Mouse (Mus musculus) layer of hippocampus, postnatal 36 days (tissue): ENCODE results near the gene Gm10985. TPM values are rescaled to one million over a fixed set of nuclear protein-coding genes. Genes with fewer than 3 reads are reported as not detected.
A peak's percentile ranks its signal among the peaks of the same experiment; 100 is the strongest.

Experiments used
- DNase-seq, 2 experiments: peaks; one replicate each; pipeline ENCODE4 v3.0.0; 2022
- total RNA-seq, 2 experiments: library from RNA; stranded (reverse); gene quantifications; 2 replicates each; pipeline ENCODE4 v1.2.3; 2021

Gm10985 gene
- not detected for total RNA-seq

- no peak for DNase-seq
Observed at GRCm38 (mm10) chr3:53844786-53845185, at the start of gene Gm10985. Gene Gm10985, plus strand, starts transcription at chr3:53845086.

DNA sequence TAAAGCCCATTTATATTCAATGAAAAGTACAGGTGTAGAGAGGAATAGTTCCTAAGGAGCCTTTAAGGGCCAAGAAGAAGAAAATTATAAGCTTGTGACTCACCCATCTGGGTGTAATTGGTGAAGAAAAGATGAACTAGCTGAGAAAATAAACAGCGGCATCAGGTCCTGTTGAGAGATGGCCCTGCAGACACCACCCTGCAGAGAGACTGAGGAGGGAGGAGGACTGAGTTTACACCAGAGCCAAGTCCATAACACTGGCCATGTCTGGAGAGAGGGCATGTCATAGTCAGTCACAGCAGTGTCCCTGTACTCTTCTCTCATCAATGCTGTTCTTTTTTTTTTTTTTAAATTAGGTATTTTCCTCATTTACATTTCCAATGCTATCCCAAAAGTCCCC lies 48.0 kb upstream of the Gm10985 start:
- DNase-seq, result no peak

DNA sequence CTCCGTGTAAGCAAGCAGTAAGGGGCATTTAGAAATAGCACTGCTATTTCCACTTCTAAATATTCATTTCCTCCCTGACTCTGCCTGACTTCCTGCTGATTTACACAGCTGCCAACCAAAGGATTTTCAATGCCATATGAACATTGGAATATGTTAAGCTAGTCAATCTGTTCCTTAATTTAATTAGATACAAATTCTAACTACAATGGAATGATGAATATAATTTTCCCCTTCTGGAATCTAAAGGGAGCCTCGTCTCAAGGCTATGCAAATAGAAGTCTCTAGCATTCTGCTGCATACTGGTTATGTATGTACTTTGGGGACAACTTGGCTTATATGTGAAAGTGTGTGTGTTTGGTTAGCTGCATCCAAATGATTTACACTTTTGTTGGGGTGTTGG lies 45.2 kb upstream of the Gm10985 start:
- no peak for DNase-seq

- DNase-seq, result no peak
Observed at GRCm38 (mm10) chr3:53813421-53813977, 31.4 kb upstream of the Gm10985 start.

DNA sequence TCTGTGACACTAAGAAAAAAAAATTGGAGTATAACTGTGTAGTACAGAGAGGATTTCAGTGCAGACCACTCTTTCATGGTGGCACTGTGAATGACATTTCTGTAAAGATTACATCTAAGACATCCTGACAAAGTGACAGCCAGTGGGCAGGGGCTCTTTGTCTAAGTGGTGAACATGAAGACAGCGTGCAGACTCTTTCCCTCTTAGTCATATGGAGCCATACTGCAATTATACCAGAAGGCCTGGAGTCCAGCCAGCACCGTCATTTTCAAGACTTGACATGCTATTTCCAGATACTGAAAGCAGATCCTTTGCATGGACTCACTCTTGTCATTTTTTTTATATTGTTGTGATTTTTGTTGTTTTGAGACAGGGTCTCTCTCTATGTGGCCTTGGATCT lies 10.6 kb upstream of the Gm10985 start:
- DNase-seq, result no peak

DNA sequence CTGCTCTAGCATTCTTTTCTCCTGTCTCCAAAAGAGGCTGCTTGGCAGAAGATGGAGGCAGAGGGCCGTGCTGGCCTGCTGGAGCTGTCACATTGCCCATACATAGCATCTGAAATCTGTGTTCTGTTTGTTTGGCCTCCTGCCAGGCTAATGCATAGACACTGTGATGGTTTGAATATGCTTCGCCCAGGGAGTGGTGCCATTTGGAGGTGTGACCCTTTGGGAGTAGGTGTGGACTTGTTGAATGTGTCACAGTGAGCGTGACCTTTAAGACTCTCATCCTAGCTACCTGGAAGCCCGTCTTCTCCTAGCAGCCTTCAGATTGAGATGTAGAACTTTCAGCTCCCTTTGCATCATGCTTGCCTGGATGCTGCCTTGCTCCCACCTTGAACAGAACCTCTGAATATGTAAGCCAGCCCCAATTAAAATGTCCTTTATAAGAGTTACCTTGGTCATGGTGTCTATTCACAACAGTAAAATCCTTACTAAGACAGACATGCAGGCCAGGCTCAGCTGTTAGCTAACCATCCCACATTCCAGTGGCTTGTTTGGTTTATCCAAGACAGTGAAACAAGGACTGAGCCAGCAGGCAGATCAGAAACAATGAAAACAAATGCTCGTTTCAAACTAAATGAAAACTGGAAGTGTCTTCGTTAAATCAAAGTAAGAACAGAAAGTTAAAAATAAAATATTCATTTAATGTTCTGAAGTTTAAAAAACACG lies 1.5 kb downstream of the Gm10985 start:
- DNase-seq, result no peak

DNA sequence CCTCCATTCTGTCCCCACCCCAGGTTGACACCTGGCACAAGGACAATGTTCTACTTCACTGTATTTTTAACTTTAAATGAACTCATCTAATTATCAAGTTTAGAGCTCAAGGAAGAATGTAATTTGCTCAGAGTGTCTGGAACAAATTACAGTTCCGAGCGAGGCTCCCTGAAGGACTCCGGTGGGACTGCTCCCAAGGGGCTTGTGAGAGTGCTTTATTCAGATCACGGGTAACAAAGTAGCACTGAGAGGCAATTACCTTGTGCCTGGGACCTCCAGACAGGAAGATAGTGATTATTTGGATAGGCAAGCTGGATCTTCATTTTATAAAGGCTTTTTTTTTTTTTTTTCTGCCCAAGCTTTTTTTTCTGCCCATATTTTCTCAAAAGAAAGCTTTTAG lies 2.8 kb downstream of the Gm10985 start:
- DNase-seq, result no peak

GRCm38 (mm10) chr3:53848262-53848661 lies 3.4 kb downstream of the Gm10985 start:
- no peak for DNase-seq

GRCm38 (mm10) chr3:53854261-53854660 lies 9.4 kb downstream of the Gm10985 start:
- no peak for DNase-seq

GRCm38 (mm10) chr3:53854831-53855230 lies 9.9 kb downstream of the Gm10985 start:
- DNase-seq, result no peak

DNA sequence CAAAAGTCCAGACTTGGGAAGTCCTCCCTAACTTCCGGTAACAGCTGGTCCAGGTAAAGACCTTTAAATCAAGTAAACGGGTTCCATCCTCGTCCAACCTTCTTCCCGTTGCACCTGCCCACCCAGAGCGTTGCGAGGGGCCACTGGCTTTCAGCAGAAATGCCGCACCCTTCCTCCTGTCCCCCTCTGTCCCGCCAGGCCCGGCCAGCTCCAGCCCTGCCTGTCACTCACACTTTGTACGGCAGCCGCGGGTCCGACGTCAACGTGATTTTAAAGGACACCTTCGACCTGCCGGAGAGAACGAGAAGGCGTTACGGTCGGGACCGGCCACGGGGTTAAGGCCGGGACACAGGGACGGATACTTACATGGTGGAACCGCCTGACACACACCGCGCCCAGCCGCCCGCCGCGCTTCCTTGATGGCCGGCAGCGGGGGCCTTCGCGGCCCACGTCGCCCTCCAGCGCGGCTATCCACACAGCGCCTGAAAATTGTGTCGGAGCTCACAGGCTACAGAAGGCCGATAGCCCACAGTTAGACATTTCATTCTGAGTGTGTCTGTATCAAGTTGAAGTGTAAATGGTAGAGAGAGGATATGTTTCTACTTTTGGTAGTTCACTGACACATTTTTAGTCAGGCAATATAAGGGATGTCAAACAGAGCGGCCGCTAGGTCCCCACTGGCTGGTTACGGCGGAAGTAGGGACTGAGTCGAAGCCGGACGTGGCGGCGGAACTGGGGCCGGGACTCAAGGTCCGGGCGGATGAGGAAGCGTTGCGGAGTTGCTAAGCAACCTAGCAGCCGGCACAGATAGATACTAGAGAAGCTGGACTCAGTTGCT lies 18.7 kb downstream of the Gm10985 start, which contains the start of gene Ufm1:
Gene Ufm1 (minus strand): TSS at position 448 of the 838 bp plus-strand sequence.
- DNase-seq, result peak; percentile 90 to 92

GRCm38 (mm10) chr3:53868212-53868611 lies 23.3 kb downstream of the Gm10985 start:
- DNase-seq, result no peak

GRCm38 (mm10) chr3:53869263-53869662 lies 24.4 kb downstream of the Gm10985 start:
- DNase-seq, result no peak

DNA sequence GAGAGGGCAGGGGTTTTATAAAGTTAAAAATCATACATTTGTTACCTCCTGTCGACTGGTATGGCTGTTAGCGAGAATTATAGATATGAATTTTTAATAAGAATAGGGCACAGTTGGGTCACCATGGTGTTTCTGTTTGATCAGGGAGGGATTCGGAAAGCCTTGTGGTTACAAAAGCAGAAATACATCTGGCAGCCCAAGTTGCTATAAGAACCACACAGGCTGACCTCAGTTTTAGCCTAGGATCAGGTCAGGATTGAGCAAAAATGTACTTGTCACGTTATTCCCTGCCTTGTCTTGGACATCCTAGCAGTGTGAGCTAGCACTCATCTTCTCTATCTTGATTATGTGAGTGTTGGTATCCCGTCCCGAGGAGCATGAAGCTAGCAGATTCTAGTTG lies 25.6 kb downstream of the Gm10985 start:
- DNase-seq, result no peak

DNA sequence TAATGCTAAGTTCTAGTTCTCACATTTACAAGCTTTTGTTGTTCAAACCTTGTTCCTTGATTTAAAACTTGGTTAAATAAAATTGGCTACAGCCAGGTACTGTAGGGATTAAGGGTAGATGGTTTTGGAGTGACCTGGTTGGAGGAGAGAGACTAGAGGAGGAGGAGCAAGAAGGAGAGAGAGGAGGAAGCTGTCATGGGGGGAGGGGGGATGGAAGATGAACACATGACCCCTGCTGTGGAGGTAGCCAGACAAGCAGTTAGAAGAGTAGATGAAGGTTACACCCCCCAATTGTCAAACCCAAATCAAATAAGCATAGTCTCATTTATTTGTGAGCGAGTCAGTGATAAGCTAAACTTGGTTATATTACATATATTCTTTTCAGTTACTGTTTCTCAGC lies 26.7 kb downstream of the Gm10985 start:
- DNase-seq, result no peak

DNA sequence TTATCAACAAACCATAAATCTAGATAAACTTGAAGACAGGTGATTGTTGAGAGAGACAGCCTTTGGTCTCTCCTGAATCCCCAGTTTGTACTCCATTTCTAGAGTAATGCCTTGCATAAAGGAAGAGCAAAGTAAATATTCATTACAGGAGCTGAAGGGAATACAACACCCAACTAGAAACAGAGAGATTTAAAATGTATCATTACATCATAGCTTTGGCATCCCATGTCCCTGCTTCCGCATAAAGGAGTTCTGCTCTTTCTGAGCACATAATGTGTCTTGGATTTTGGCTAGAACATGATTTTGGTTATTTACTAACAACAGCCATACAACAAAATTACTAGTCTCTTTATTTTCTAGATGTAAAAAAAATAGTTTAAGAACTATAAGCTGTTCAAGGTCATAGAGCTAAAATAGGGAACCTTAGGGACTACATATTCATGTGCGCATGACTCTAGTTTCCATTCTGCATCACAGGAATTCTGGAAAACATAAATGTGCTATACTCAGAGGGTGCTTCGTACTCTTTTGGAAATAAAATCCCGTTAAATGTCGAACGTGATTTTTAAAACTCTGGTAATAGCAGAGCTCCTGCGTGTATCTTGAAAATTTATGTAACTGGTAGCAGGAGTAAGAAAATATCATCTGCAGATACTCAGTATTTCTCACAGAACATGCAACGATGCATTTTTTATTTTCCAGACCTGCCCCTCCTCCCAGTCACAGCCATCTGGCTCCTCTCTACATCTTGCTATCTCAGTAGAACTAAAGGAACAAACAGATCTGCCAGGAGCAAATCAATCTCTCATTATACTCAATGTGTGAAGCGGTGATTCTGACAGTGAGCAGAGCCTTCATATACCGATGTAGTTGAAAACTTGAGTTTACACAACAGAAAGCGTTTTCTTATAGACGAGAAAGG lies 46.0 kb downstream of the Gm10985 start:
- peak; percentile 74 for DNase-seq

Other genes with a start within 250 kb of the Gm10985 start
- gene Frem2, start 187.7 kb upstream of the Gm10985 start, total RNA-seq, result 1 to 10 TPM; 2.1 to 2.5 TPM
- gene Ufm1, start 18.7 kb downstream of the Gm10985 start, total RNA-seq, result 10 to 100 TPM; 73.8 to 90.6 TPM